20 mouse cellular contexts compared by ENCODE assay signal in the genomic region with DNA sequence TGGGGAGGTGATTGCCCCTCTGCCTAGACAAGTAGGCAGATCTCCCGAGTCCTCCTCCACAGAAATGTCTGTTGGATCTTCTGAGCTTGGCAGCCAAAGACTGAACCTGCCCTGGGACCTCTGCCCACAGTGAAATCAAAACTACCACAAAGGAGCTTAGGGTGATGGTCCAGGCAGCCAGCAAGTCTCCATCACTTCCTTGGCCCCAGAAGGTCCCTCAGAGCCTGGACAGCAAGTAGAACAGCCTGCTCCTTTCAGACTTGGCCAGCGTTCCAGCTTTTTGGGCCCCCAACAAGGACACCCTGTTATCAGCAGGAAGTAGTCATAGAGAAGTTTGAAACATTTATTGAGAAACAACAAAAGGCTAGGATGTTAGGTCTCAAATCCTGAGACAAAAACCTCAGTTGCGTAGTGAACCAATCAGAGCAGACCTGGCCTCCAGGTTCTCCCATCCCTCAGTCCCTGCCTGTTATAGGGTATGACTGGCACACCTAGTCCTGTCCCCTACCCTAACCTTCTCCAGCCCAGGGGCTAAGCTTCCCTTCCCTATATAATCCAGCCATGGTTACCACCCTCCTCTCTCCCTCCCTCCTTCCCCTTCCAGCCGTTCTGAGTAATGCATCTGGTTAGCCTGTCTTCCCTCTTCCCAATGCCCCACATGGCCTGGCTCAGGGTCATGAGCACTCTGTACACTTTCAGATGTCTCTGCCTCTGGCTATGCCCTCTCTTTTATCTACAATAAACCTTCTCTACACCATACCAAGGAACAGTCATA. TPM values are rescaled to one million over a fixed set of nuclear protein-coding genes. Genes with fewer than 3 reads are reported as not detected.
DNase-seq lines count a peak whose midpoint lies in the region; ATAC-seq and TF ChIP-seq lines count a peak whose summit lies in the region.
"Had no signal": no experiment of that assay in that cellular context is flagged by ENCODE, and none has a peak within 500 bp of the region (broad histone marks: within the 10 kb centered on the region; RNA-seq: fewer than 3 reads in every experiment).

No protein-coding gene starts in this region.

- intact Hi-C loops in heart, postnatal 14 days (cut with DNase I), result no loop called here

- no peak for DNase-seq in heart, postnatal 0 days (ENCODE audit: low spot score)
- no peak for DNase-seq in heart, postnatal 14 days
- DNase-seq in thymus, postnatal 14 days, result peak; percentile 11
- no peak for DNase-seq in thymus, adult 18-20 months
- DNase-seq in urinary bladder, postnatal 10 days (ENCODE audit: low spot score), result no peak
- no peak for DNase-seq in cerebellum, adult 11-12 months
- DNase-seq: cerebellum, adult 2 months; kidney, postnatal 10 days; lung, postnatal 14 days had no signal

- TF ChIP-seq POLR2A in olfactory bulb, adult 2 months (IDR thresholded peaks at IDR 0.05; ENCODE audit: insufficient read depth, low read depth, low read length), result no peak; the same call in 1 of the 2 replicates

- H3K4me3 ChIP-seq in heart, postnatal 0 days (ENCODE audit: low read depth, low read length), result no peak overlapping the region
- no peak overlapping the region for H3K4me3 ChIP-seq in olfactory bulb, adult 2 months (ENCODE audit: insufficient read depth, low read depth, low read length)
- H3K4me3 ChIP-seq: heart, embryonic 15.5 days; hindbrain, embryonic 13.5 days; limb, embryonic 15.5 days; midbrain, embryonic 13.5 days; neural tube, embryonic 12.5 days; stomach, embryonic 15.5 days had no signal

- no peak overlapping the region for H3K9ac ChIP-seq in heart, postnatal 0 days (replicated peaks; ENCODE audit: low read depth, low read length)
- H3K9ac ChIP-seq: heart, embryonic 15.5 days; hindbrain, embryonic 13.5 days; limb, embryonic 15.5 days; midbrain, embryonic 13.5 days; neural tube, embryonic 12.5 days; stomach, embryonic 15.5 days had no signal

- ATAC-seq in heart, postnatal 0 days (ENCODE audit: insufficient read depth, low read depth), result no peak
- ATAC-seq in erythroblast, adult 5-6 weeks (replicated peaks; ENCODE audit: low FRiP score, poor library complexity, severe bottlenecking), result peak; percentile 64
- ATAC-seq: intestine, embryonic 16.5 days; midbrain, embryonic 13.5 days had no signal

- H3K4me2 ChIP-seq in heart, postnatal 0 days (ENCODE audit: low read depth, low read length), result no peak overlapping the region
- H3K4me2 ChIP-seq: heart, embryonic 15.5 days; hindbrain, embryonic 13.5 days; limb, embryonic 15.5 days; midbrain, embryonic 13.5 days; neural tube, embryonic 12.5 days; stomach, embryonic 15.5 days had no signal

- H3K36me3 ChIP-seq in heart, postnatal 0 days (replicated peaks; ENCODE audit: control insufficient read depth, insufficient read depth, low read length), result no peaks in the 10 kb centered on the region
- H3K36me3 ChIP-seq: heart, embryonic 15.5 days; hindbrain, embryonic 13.5 days; limb, embryonic 15.5 days; midbrain, embryonic 13.5 days; neural tube, embryonic 12.5 days; stomach, embryonic 15.5 days had no signal

- no peak for TF ChIP-seq EP300 in heart, postnatal 0 days (IDR thresholded peaks at IDR 0.05; ENCODE audit: low read depth)

- 57% methylated on average over 4 of the region's 4 CpGs for WGBS in heart, postnatal 0 days
- 66% methylated on average over 4 of the region's 4 CpGs for WGBS in olfactory bulb, adult 2 months

- no peaks in the 10 kb centered on the region for H3K9me3 ChIP-seq in heart, postnatal 0 days (replicated peaks; ENCODE audit: control insufficient read depth, low read length)
- H3K9me3 ChIP-seq: heart, embryonic 15.5 days; hindbrain, embryonic 13.5 days; limb, embryonic 15.5 days; midbrain, embryonic 13.5 days; neural tube, embryonic 12.5 days; stomach, embryonic 15.5 days had no signal

- H3K27me3 ChIP-seq in heart, postnatal 0 days (ENCODE audit: control insufficient read depth, insufficient read depth, low read length), result no peaks in the 10 kb centered on the region
- H3K27me3 ChIP-seq: heart, embryonic 15.5 days; hindbrain, embryonic 13.5 days; limb, embryonic 15.5 days; midbrain, embryonic 13.5 days; neural tube, embryonic 12.5 days; stomach, embryonic 15.5 days had no signal

- H3K4me1 ChIP-seq in heart, postnatal 0 days (ENCODE audit: control insufficient read depth, insufficient read depth), result no peaks in the 10 kb centered on the region
- H3K4me1 ChIP-seq in olfactory bulb, adult 2 months (ENCODE audit: control insufficient read depth, insufficient read depth, low read length), result peaks cover 12% of the 10 kb centered on the region
- H3K4me1 ChIP-seq: heart, embryonic 15.5 days; hindbrain, embryonic 13.5 days; limb, embryonic 15.5 days; neural tube, embryonic 12.5 days; stomach, embryonic 15.5 days had no signal

- no peak for TF ChIP-seq CTCF in heart, postnatal 0 days (IDR thresholded peaks at IDR 0.05; ENCODE audit: low read depth)
- no peak for TF ChIP-seq CTCF in olfactory bulb, adult 2 months (IDR thresholded peaks at IDR 0.05; ENCODE audit: insufficient read depth, low read depth, low read length)

- H3K27ac ChIP-seq in heart, postnatal 0 days (ENCODE audit: low read depth), result peak overlapping the region; percentile 82; the same call in 1 of the 2 replicates
- peak overlapping the region; percentile 49; the same call in 1 of the 2 replicates for H3K27ac ChIP-seq in olfactory bulb, adult 2 months (ENCODE audit: insufficient read depth, low read depth, low read length)
- H3K27ac ChIP-seq: hindbrain, embryonic 13.5 days; midbrain, embryonic 13.5 days; neural tube, embryonic 12.5 days had no signal

RNA-seq across cellular contexts. Expression of a gene that starts 20.6 kb away (rescaled TPM):
- 15.2 and 31.2 TPM in 2 replicates for total RNA-seq in heart, postnatal 0 days (2014; rRNA removed; ENCODE audit: low replicate concordance)
- polyA plus RNA-seq in heart, postnatal 0 days (2015; fragmentation: Nextera tagmentation; extraction: Ambion mirVana), result 30.4 and 35.8 TPM in 2 replicates
- total RNA-seq in heart, postnatal 14 days (2021), result 10 to 100 TPM; 18.6 to 19.9 TPM
- total RNA-seq in erythroblast, adult 5-6 weeks (2015; ENCODE audit: low replicate concordance), result 315 and 361 TPM in 2 replicates
- total RNA-seq in erythroblast, adult 5-6 weeks (2017; ENCODE audit: low replicate concordance), result 122 and 140 TPM in 2 replicates
- polyA plus RNA-seq in olfactory bulb, adult 2 months (2012; ENCODE audit: insufficient read depth, insufficient read length, low replicate concordance, missing spikeins), result not detected in 2 replicates
- polyA plus RNA-seq: C2C12 had no signal

RNA-seq across cellular contexts. Expression of a gene that starts 26.7 kb away (rescaled TPM):
- total RNA-seq in heart, postnatal 0 days (2014; rRNA removed; ENCODE audit: low replicate concordance), result not detected in 2 replicates
- polyA plus RNA-seq in heart, postnatal 0 days (2015; fragmentation: Nextera tagmentation; extraction: Ambion mirVana), result 1.1 and 1.4 TPM in 2 replicates
- total RNA-seq in heart, postnatal 14 days (2021), result 1 to 10 TPM; 1.2 to 1.3 TPM
- total RNA-seq in erythroblast, adult 5-6 weeks (2015; ENCODE audit: low replicate concordance), result 14.2 and 29.0 TPM in 2 replicates
- 2.6 and 13.9 TPM in 2 replicates for total RNA-seq in erythroblast, adult 5-6 weeks (2017; ENCODE audit: low replicate concordance)
- not detected in 2 replicates for polyA plus RNA-seq in olfactory bulb, adult 2 months (2012; ENCODE audit: insufficient read depth, insufficient read length, low replicate concordance, missing spikeins)
- polyA plus RNA-seq: C2C12; midbrain, embryonic 13.5 days had no signal

RNA-seq across cellular contexts. Expression of a gene that starts 28.6 kb away (rescaled TPM):
- 0.19 and 5.0 TPM in 2 replicates for total RNA-seq in heart, postnatal 0 days (2014; rRNA removed; ENCODE audit: low replicate concordance)
- 0.38 and 0.44 TPM in 2 replicates for polyA plus RNA-seq in heart, postnatal 0 days (2015; fragmentation: Nextera tagmentation; extraction: Ambion mirVana)
- total RNA-seq in heart, postnatal 14 days (2021), result under 1 TPM; 0.67 to 0.71 TPM
- 2.1 and 5.0 TPM in 2 replicates for total RNA-seq in erythroblast, adult 5-6 weeks (2015; ENCODE audit: low replicate concordance)
- total RNA-seq in erythroblast, adult 5-6 weeks (2017; ENCODE audit: low replicate concordance), result 0.14 and 3.6 TPM in 2 replicates
- polyA plus RNA-seq in olfactory bulb, adult 2 months (2012; ENCODE audit: insufficient read depth, insufficient read length, low replicate concordance, missing spikeins), result not detected in 2 replicates

RNA-seq across cellular contexts. Expression of a gene that starts 30.4 kb away (rescaled TPM):
- 3.6 and 5.4 TPM in 2 replicates for total RNA-seq in heart, postnatal 0 days (2014; rRNA removed; ENCODE audit: low replicate concordance)
- 0.40 and 0.69 TPM in 2 replicates for polyA plus RNA-seq in heart, postnatal 0 days (2015; fragmentation: Nextera tagmentation; extraction: Ambion mirVana)
- total RNA-seq in heart, postnatal 14 days (2021), result 1 to 10 TPM in 1 of 2 experiments, under 1 TPM in 1; 0.83 to 1.2 TPM
- not detected in 2 replicates for total RNA-seq in erythroblast, adult 5-6 weeks (2015; ENCODE audit: low replicate concordance)
- total RNA-seq in erythroblast, adult 5-6 weeks (2017; ENCODE audit: low replicate concordance), result not detected in 2 replicates
- polyA plus RNA-seq in olfactory bulb, adult 2 months (2012; ENCODE audit: insufficient read depth, insufficient read length, low replicate concordance, missing spikeins), result not detected in 2 replicates
- total RNA-seq: MEL had no signal

RNA-seq across cellular contexts. Expression of a gene that starts 52.4 kb away (rescaled TPM):
- 3.6 and 11.4 TPM in 2 replicates for total RNA-seq in heart, postnatal 0 days (2014; rRNA removed; ENCODE audit: low replicate concordance)
- polyA plus RNA-seq in heart, postnatal 0 days (2015; fragmentation: Nextera tagmentation; extraction: Ambion mirVana), result 4.2 and 5.2 TPM in 2 replicates
- 1 to 10 TPM; 4.0 to 4.4 TPM for total RNA-seq in heart, postnatal 14 days (2021)
- not detected in 2 replicates for total RNA-seq in erythroblast, adult 5-6 weeks (2015; ENCODE audit: low replicate concordance)
- not detected in 2 replicates for total RNA-seq in erythroblast, adult 5-6 weeks (2017; ENCODE audit: low replicate concordance)
- polyA plus RNA-seq in olfactory bulb, adult 2 months (2012; ENCODE audit: insufficient read depth, insufficient read length, low replicate concordance, missing spikeins), result 174 TPM in 1 of 2 replicates, not detected in the other
